8 mouse cellular contexts compared by ENCODE assay signal in the genomic region with DNA sequence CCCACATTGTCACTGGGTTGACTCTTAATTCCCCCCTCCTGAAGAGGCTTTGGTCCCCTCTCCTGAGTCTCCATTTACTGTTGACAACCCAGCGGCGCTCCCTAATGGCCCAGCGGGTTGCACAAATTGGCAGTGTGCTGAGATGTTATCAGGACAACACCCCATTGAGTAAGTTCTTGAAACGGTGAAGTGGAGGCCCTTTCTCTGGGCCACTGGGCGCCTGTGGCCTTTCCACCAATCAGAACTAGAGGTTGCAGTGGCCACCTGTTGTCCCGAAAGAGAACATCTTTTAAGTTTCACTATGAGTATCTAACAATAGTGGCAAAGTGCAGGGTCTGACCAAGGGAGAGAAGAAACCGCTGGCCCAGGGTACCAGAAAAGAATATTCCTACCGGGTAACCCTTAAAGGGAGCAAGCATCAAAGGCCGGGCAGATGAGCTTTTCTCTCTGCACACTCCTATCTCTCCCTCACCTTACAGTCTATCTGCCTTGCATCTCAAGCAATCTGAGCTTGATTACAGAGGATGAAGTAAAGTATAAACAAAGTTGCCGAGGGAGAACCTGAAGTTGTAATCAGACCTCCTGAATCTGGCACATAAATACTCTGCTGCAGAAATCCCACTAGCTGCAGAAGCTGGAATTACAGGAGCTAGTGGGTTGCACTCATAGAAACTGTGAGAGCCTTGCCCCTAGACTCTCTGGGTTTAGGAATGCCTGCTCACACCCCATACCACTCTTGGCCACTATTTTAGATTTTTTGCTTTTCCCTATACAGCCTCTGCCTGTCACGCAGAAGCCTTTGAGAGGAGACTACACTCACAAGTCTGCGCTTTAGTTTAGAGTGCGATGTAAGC. TPM values are rescaled to one million over a fixed set of nuclear protein-coding genes. Genes with fewer than 3 reads are reported as not detected.
DNase-seq lines count a peak whose midpoint lies in the region.

No protein-coding gene starts in this region.

- intact Hi-C loops in left cerebral cortex, postnatal 10 days (cut with DNase I), result loop anchor here (5.0 to 10.0 kb wide), 4 partner anchors 145 to 495 kb away; no protein-coding TSS in a partner anchor

- peak; percentile 15 for DNase-seq in kidney, adult 18-20 months
- no peak for DNase-seq in kidney, postnatal 14 days
- DNase-seq in embryo, embryonic 10.5 days (ENCODE audit: low spot score), result peak; percentile 74
- DNase-seq in heart, postnatal 4 days, result peak; percentile 8
- DNase-seq in lung, postnatal 36 days, result peak; percentile 80
- no peak for DNase-seq in left cerebral cortex, adult 9 months (ENCODE audit: low spot score in 2 of 2)
- DNase-seq in thymus, adult 18-20 months, result no peak
- no peak for DNase-seq in left cerebral cortex, postnatal 10 days (ENCODE audit: extremely low spot score in 1 of 2, low spot score in 2 of 2)

RNA-seq across cellular contexts. Expression of a gene that starts 1.8 kb away (rescaled TPM):
- 10 to 100 TPM; 24.3 to 25.1 TPM for total RNA-seq in heart, postnatal 4 days (2021)
- 10 to 100 TPM; 18.0 to 18.5 TPM for total RNA-seq in left cerebral cortex, postnatal 10 days (2021)

Comparison
In these comparisons a context has a peak if more than half of its experiments do, and no peak if none do; other contexts are left out.
1. DNase-seq: peak in kidney, adult 18-20 months (single experiment), embryo, embryonic 10.5 days (single experiment), heart, postnatal 4 days (single experiment) and lung, postnatal 36 days (single experiment); none in kidney, postnatal 14 days (single experiment), left cerebral cortex, adult 9 months (0 of 2), thymus, adult 18-20 months (0 of 2) and left cerebral cortex, postnatal 10 days (0 of 2).